Mouse (Mus musculus) thymus, postnatal 10 days (tissue): ENCODE measurements at regions not wholly inside any gene's neighbourhood (a gene's known extent, or its start where the extent isn't known, plus 50 kb on each side); places are given as distances from the start of the nearest gene placed in this dataset.

Source experiments
- DNase-seq, 2 experiments: peaks; one replicate each; pipeline ENCODE4 v3.0.0; 2021; ENCODE audit warnings: low spot score in 2 of 2

- DNase-seq, result no peak
Observed at GRCm38 (mm10) chrX:167152611-167153010, 56.5 kb downstream of the Tmsb4x start.

- DNase-seq, result no peak
Observed at GRCm38 (mm10) chrX:167151341-167151740, 57.8 kb downstream of the Tmsb4x start.

- no peak for DNase-seq
Observed at GRCm38 (mm10) chrX:167149400-167149799, 59.7 kb downstream of the Tmsb4x start.

- DNase-seq, result peak in 1 of 2 experiments; percentile 13
Observed at GRCm38 (mm10) chrX:167146513-167147360, 62.4 kb downstream of the Tmsb4x start.

GRCm38 (mm10) chrX:167145508-167146182, 63.5 kb downstream of the Tmsb4x start:
- DNase-seq, result peak in 1 of 2 experiments; percentile 4

- no peak for DNase-seq
Observed at GRCm38 (mm10) chrX:167139110-167139509, 70.0 kb downstream of the Tmsb4x start.

GRCm38 (mm10) chrX:167134250-167134649, 74.9 kb downstream of the Tmsb4x start:
- no peak for DNase-seq

GRCm38 (mm10) chrX:167132989-167133395, 76.1 kb downstream of the Tmsb4x start:
- DNase-seq, result no peak

- DNase-seq, result no peak
Observed at GRCm38 (mm10) chrX:167131317-167131716, 77.8 kb downstream of the Tmsb4x start.

- no peak for DNase-seq
Observed at GRCm38 (mm10) chrX:167130601-167131000, 78.5 kb downstream of the Tmsb4x start.

- no peak for DNase-seq
Observed at GRCm38 (mm10) chrX:167119288-167119687, 89.8 kb downstream of the Tmsb4x start.

- DNase-seq, result no peak
Observed at GRCm38 (mm10) chrX:167115096-167115495, 94.0 kb downstream of the Tmsb4x start.

- DNase-seq, result no peak
Observed at GRCm38 (mm10) chrX:167111059-167111871, 97.8 kb downstream of the Tmsb4x start.

GRCm38 (mm10) chrX:167108356-167108755, 100.8 kb downstream of the Tmsb4x start:
- peak; percentile 25 to 32 for DNase-seq

- DNase-seq, result no peak
Observed at GRCm38 (mm10) chrX:167107469-167107868, 101.6 kb downstream of the Tmsb4x start.

GRCm38 (mm10) chrX:167105931-167106417, 103.1 kb downstream of the Tmsb4x start:
- no peak for DNase-seq

GRCm38 (mm10) chrX:167105354-167105753, 103.8 kb downstream of the Tmsb4x start:
- no peak for DNase-seq

GRCm38 (mm10) chrX:167104247-167104621, 104.9 kb downstream of the Tmsb4x start:
- no peak for DNase-seq

GRCm38 (mm10) chrX:167103501-167104246, 105.4 kb downstream of the Tmsb4x start:
- no peak for DNase-seq

GRCm38 (mm10) chrX:167101929-167102328, 107.2 kb downstream of the Tmsb4x start:
- peak; percentile 15 to 20 for DNase-seq

- no peak for DNase-seq
Observed at GRCm38 (mm10) chrX:167099411-167099810, 109.7 kb downstream of the Tmsb4x start.
